Mouse (Mus musculus) kidney, postnatal 10 days (tissue): ENCODE measurements at regions not wholly inside any gene's neighbourhood (a gene's known extent, or its start where the extent isn't known, plus 50 kb on each side); places are given as distances from the start of the nearest gene placed in this dataset.
"Not testable (repeated sequence)": the region's sequence is repeated elsewhere in the genome, so short reads cannot be mapped to it uniquely, and the experiment has no call there.

Experiments used
- DNase-seq: peaks from one replicate; pipeline ENCODE4 v3.0.0; 2021; ENCODE audit warnings: mixed read lengths

- DNase-seq, result no peak
Observed at GRCm38 (mm10) chr7:116596914-116597313, 92.7 kb downstream of the Nucb2 start.

GRCm38 (mm10) chr7:116600340-116600739 lies 96.2 kb downstream of the Nucb2 start:
- no peak for DNase-seq

GRCm38 (mm10) chr7:116603167-116603839 lies 99.1 kb downstream of the Nucb2 start:
- no peak for DNase-seq

- no peak for DNase-seq
Observed at GRCm38 (mm10) chr7:116603840-116604194, 99.6 kb downstream of the Nucb2 start.

- DNase-seq, result no peak
Observed at GRCm38 (mm10) chr7:116606255-116606654, 102.1 kb downstream of the Nucb2 start.

- DNase-seq, result no peak
Observed at GRCm38 (mm10) chr7:116606751-116607483, 102.7 kb downstream of the Nucb2 start.

GRCm38 (mm10) chr7:116607628-116608225 lies 103.6 kb downstream of the Nucb2 start:
- no peak for DNase-seq

- DNase-seq, result peak; percentile 80
Observed at GRCm38 (mm10) chr7:116608350-116609085, 104.3 kb downstream of the Nucb2 start.

- DNase-seq, result no peak
Observed at GRCm38 (mm10) chr7:116609406-116609805, 105.2 kb downstream of the Nucb2 start.

- no peak for DNase-seq
Observed at GRCm38 (mm10) chr7:116609906-116610305, 105.7 kb downstream of the Nucb2 start.

GRCm38 (mm10) chr7:116615984-116616383 lies 111.8 kb downstream of the Nucb2 start:
- no peak for DNase-seq

- DNase-seq, result no peak
Observed at GRCm38 (mm10) chr7:116619636-116620035, 115.5 kb downstream of the Nucb2 start.

GRCm38 (mm10) chr7:116620381-116620780 lies 116.2 kb downstream of the Nucb2 start:
- no peak for DNase-seq

GRCm38 (mm10) chr7:116633210-116633609 lies 129.0 kb downstream of the Nucb2 start:
- DNase-seq, result no peak

- peak; percentile 75 for DNase-seq
Observed at GRCm38 (mm10) chr7:116644902-116645650, 140.9 kb downstream of the Nucb2 start.

GRCm38 (mm10) chr7:116654466-116654865 lies 150.3 kb downstream of the Nucb2 start:
- DNase-seq, result peak; percentile 15

GRCm38 (mm10) chr7:116657040-116657439 lies 152.9 kb downstream of the Nucb2 start:
- not testable (repeated sequence) for DNase-seq

GRCm38 (mm10) chr7:116665581-116665980 lies 161.4 kb downstream of the Nucb2 start:
- no peak for DNase-seq

- no peak for DNase-seq
Observed at GRCm38 (mm10) chr7:116674199-116675019, 170.2 kb downstream of the Nucb2 start.

- DNase-seq, result no peak
Observed at GRCm38 (mm10) chr7:116676696-116677095, 172.5 kb downstream of the Nucb2 start.

- no peak for DNase-seq
Observed at GRCm38 (mm10) chr7:116679195-116679594, 175.0 kb downstream of the Nucb2 start.

- no peak for DNase-seq
Observed at GRCm38 (mm10) chr7:116680523-116680922, 176.4 kb downstream of the Nucb2 start.
